Mouse (Mus musculus) G1E (cell line): ENCODE data around the gene Ttc27.

Experiments used
- CTCF ChIP-seq: IDR thresholded peaks from 2 replicates; pipeline ENCODE4 v1.5.1; 2012; ENCODE audit warnings: low read depth, low read length, inconsistent platforms, mixed read lengths
- GATA1 ChIP-seq: IDR thresholded peaks from 2 replicates; pipeline ENCODE4 v1.6.1; 2012; ENCODE audit warnings: borderline replicate concordance, low read length, inconsistent platforms, mixed read lengths
- POLR2AphosphoS5 ChIP-seq: IDR thresholded peaks from 2 replicates; pipeline ENCODE4 v1.6.1; 2012; ENCODE audit warnings: low read depth, low read length, inconsistent platforms; ENCODE audit not compliant: insufficient replicate concordance

DNA sequence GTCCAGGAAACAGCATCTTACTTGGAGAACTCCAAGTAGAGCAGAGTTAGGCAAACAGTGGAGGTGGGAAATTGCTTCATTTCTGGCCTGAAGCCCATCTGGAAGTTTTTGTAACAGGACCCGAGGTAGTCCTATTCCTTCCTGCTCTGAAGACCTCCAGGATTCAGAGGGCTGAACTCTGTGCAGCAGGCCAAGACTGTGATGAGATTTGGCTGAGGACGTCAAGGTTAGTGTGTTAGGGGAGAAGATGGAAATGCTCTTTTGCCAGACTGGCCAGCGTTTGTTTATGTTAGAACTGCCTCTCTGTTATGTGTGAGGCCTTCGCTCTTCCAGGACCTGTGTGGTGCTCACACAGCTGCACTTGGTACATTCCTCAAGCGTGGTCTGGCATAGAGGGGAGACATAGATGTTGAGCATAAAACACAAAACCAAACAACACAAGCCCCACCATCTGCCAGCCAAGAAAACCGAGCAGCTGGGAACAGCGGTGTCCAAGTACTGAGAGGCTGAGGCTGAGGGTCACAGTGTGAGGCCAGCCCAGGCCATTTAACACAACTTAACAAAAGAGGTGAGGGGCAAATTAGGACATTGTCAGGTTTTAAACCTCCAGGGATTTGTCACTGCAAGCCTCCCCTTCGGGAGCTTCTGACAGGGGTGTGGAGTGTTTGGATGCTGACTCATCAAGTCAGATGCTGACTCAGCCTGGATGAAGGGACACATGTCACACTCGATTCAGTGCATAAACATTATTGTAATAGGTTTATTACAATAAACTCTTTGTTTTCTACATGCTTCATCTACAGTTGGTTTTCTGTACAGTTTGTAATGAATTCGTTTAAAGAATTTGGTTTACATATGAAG is 128.7 kb downstream of the Ttc27 start:
- TF ChIP-seq CTCF = no peak
- no peak for TF ChIP-seq POLR2AphosphoS5
- no peak for TF ChIP-seq GATA1
